Mouse (Mus musculus) kidney, postnatal 4 days (tissue): ENCODE measurements at regions not wholly inside any gene's neighbourhood (a gene's known extent, or its start where the extent isn't known, plus 50 kb on each side); places are given as distances from the start of the nearest gene placed in this dataset.

Experiments
- DNase-seq, 2 experiments: peaks; one replicate each; pipeline ENCODE4 v3.0.0; 2021; ENCODE audit warnings: mixed read lengths in 2 of 2

GRCm38 (mm10) chr1:189085245-189085644 lies 77.6 kb upstream of the Kctd3 start:
- no peak for DNase-seq

GRCm38 (mm10) chr1:189081267-189081666 lies 73.6 kb upstream of the Kctd3 start:
- DNase-seq, result no peak

GRCm38 (mm10) chr1:189080797-189081196 lies 73.2 kb upstream of the Kctd3 start:
- DNase-seq, result peak; percentile 75 to 80

GRCm38 (mm10) chr1:189079451-189080410 lies 72.1 kb upstream of the Kctd3 start:
- no peak for DNase-seq

- no peak for DNase-seq
Measured at GRCm38 (mm10) chr1:189077861-189078260, 70.2 kb upstream of the Kctd3 start.

- DNase-seq, result peak in 1 of 2 experiments; percentile 8
Measured at GRCm38 (mm10) chr1:189076276-189076675, 68.6 kb upstream of the Kctd3 start.

- peak; percentile 23 to 45 for DNase-seq
Measured at GRCm38 (mm10) chr1:189075671-189076070, 68.0 kb upstream of the Kctd3 start.

- DNase-seq, result no peak
Measured at GRCm38 (mm10) chr1:189072516-189072915, 64.9 kb upstream of the Kctd3 start.

- DNase-seq, result no peak
Measured at GRCm38 (mm10) chr1:189068204-189068603, 60.6 kb upstream of the Kctd3 start.

- no peak for DNase-seq
Measured at GRCm38 (mm10) chr1:189067204-189067960, 59.7 kb upstream of the Kctd3 start.

GRCm38 (mm10) chr1:189066446-189067151 lies 59.0 kb upstream of the Kctd3 start:
- DNase-seq, result no peak

- no peak for DNase-seq
Measured at GRCm38 (mm10) chr1:189065152-189065910, 57.7 kb upstream of the Kctd3 start.

GRCm38 (mm10) chr1:189064629-189065028 lies 57.0 kb upstream of the Kctd3 start:
- no peak for DNase-seq

GRCm38 (mm10) chr1:189063699-189064098 lies 56.1 kb upstream of the Kctd3 start:
- DNase-seq, result no peak

GRCm38 (mm10) chr1:189063209-189063608 lies 55.6 kb upstream of the Kctd3 start:
- DNase-seq, result no peak
